Mouse (Mus musculus) heart, adult 2 months (tissue): ENCODE measurements around the gene Ccdc141.

Source experiments
- EP300 ChIP-seq: fragments of 200-500 bp; IDR thresholded peaks from 2 replicates; pipeline ENCODE4 v1.6.1; 2011; ENCODE audit warnings: low read depth, low read length, control low read depth; ENCODE audit not compliant: insufficient read depth
- POLR2A ChIP-seq: fragments of 200-500 bp; IDR thresholded peaks from 2 replicates; pipeline ENCODE4 v1.6.1; 2011; ENCODE audit warnings: mild to moderate bottlenecking, low read depth, low read length, control low read depth; ENCODE audit not compliant: insufficient read depth

- 0 out of 2 replicates have a peak, but pooled peaks have one; percentile 16 for TF ChIP-seq POLR2A
- TF ChIP-seq EP300, result 0 out of 2 replicates have a peak, but pooled peaks have one; percentile 38
These were observed 43.5 kb downstream of the Ccdc141 start for GRCm38 (mm10) chr2:77126939-77127338.
